Mouse (Mus musculus) erythroblast, embryonic 14.5 days (primary cell): ENCODE measurements around the gene Gm28490. TPM values are rescaled to one million over a fixed set of nuclear protein-coding genes. Genes with fewer than 3 reads are reported as not detected.
"Not testable (repeated sequence)": the region's sequence is repeated elsewhere in the genome, so short reads cannot be mapped to it uniquely, and the experiment has no call there.

Source experiments
- H3K27me3 ChIP-seq: 2 replicates; pipeline ENCODE4 v1.6.1; 2012; ENCODE audit warnings: inconsistent platforms; ENCODE audit not compliant: control insufficient read depth
- H3K36me3 ChIP-seq: 2 replicates; pipeline ENCODE4 v1.6.1; 2012; ENCODE audit warnings: mild to moderate bottlenecking, inconsistent platforms; ENCODE audit not compliant: control insufficient read depth
- H3K4me1 ChIP-seq: 2 replicates; pipeline ENCODE4 v1.6.1; 2012; ENCODE audit warnings: inconsistent platforms; ENCODE audit not compliant: control insufficient read depth
- H3K4me3 ChIP-seq: replicated peaks from 2 replicates; pipeline ENCODE3; 2012; ENCODE audit warnings: moderate library complexity, mild to moderate bottlenecking, inconsistent platforms
- H3K9me3 ChIP-seq: 2 replicates; pipeline ENCODE4 v1.6.1; 2012; ENCODE audit warnings: low read length, inconsistent platforms, mixed read lengths; ENCODE audit not compliant: control insufficient read depth
- polyA plus RNA-seq: library from polyadenylated mRNA; stranded (reverse); fragments of >175 nt; gene quantifications from 2 replicates; pipeline ENCODE4 v1.2.3, GENCODE M21; 2012

Gm28490 gene
- polyA plus RNA-seq = not detected in 2 replicates

GRCm38 (mm10) chrY:31634656-31635055 is at the start of gene Gm28490:
Gm28490 (minus strand) TSS chrY:31634756.
- not testable (repeated sequence) for H3K9me3 ChIP-seq, H3K4me1 ChIP-seq, H3K36me3 ChIP-seq, H3K4me3 ChIP-seq, H3K27me3 ChIP-seq
